Comparison of ENCODE assay signal across 11 mouse cellular contexts in genomic region chr2:166457381-166458172, GRCm38 (mm10).
A peak's percentile ranks its signal among the peaks of the same experiment; 100 is the strongest.
DNase-seq lines count a peak whose midpoint lies in the region; ATAC-seq lines count a peak whose summit lies in the region.
"Had no signal": no experiment of that assay in that cellular context is flagged by ENCODE, and none has a peak within 500 bp of the region (broad histone marks: within the 10 kb centered on the region; RNA-seq: fewer than 3 reads in every experiment).

No protein-coding gene starts in this region.

- WGBS in embryonic facial prominence, embryonic 10.5 days, result 57% methylated on average over 16 of the region's 16 CpGs

- ATAC-seq in megakaryocyte progenitor cell, adult 5-6 weeks (replicated peaks; ENCODE audit: poor library complexity), result no peak

- intact Hi-C loops in left cerebral cortex, postnatal 25 days (cut with DNase I), result no loop called here

- H3K9me3 ChIP-seq in embryonic facial prominence, embryonic 10.5 days, result no peaks in the 10 kb centered on the region
- H3K9me3 ChIP-seq: hindbrain, embryonic 13.5 days; midbrain, embryonic 12.5 days had no signal

- peak; percentile 49 to 57 for DNase-seq in kidney, postnatal 4 days
- no peak for DNase-seq in kidney, postnatal 14 days
- DNase-seq in CD4-positive helper T cell, adult 2 months (ENCODE audit: low read depth, low spot score), result peak; percentile 52
- DNase-seq in embryonic facial prominence, embryonic 10.5 days (ENCODE audit: low spot score), result no peak
- DNase-seq in lung, postnatal 10 days, result peak; percentile 60
- no peak for DNase-seq in cerebellum, postnatal 10 days
- no peak for DNase-seq in left cerebral cortex, postnatal 25 days (ENCODE audit: low spot score in 2 of 2)

- no peak overlapping the region for H3K4me3 ChIP-seq in embryonic facial prominence, embryonic 10.5 days
- H3K4me3 ChIP-seq: hindbrain, embryonic 13.5 days; midbrain, embryonic 12.5 days had no signal

- no peaks in the 10 kb centered on the region for H3K36me3 ChIP-seq in embryonic facial prominence, embryonic 10.5 days (replicated peaks)
- H3K36me3 ChIP-seq: G1E; hindbrain, embryonic 13.5 days; midbrain, embryonic 12.5 days had no signal

- H3K27ac ChIP-seq in embryonic facial prominence, embryonic 10.5 days (replicated peaks), result peak overlapping the region; percentile 78
- H3K27ac ChIP-seq: hindbrain, embryonic 13.5 days; midbrain, embryonic 12.5 days had no signal

- no peaks in the 10 kb centered on the region for H3K27me3 ChIP-seq in embryonic facial prominence, embryonic 10.5 days (replicated peaks; ENCODE audit: low read depth, poor library complexity, severe bottlenecking)
- H3K27me3 ChIP-seq: midbrain, embryonic 12.5 days had no signal

- H3K4me1 ChIP-seq in embryonic facial prominence, embryonic 10.5 days, result peaks cover 77% of the 10 kb centered on the region
- H3K4me1 ChIP-seq: midbrain, embryonic 12.5 days had no signal

Comparison
In these comparisons a context has a peak if more than half of its experiments do, and no peak if none do; other contexts are left out.
1. DNase-seq: peak in kidney, postnatal 4 days (2 of 2), CD4-positive helper T cell, adult 2 months (single experiment) and lung, postnatal 10 days (single experiment); none in kidney, postnatal 14 days (single experiment), embryonic facial prominence, embryonic 10.5 days (single experiment), cerebellum, postnatal 10 days (0 of 2) and left cerebral cortex, postnatal 25 days (0 of 2).